Mouse (Mus musculus) left cerebral cortex, adult 11 months (tissue): ENCODE measurements around the gene Gm49388.

Source experiments
- DNase-seq: peaks from one replicate; pipeline ENCODE4 v3.0.0; 2022; ENCODE audit warnings: low spot score

The Gm49388 gene

DNA sequence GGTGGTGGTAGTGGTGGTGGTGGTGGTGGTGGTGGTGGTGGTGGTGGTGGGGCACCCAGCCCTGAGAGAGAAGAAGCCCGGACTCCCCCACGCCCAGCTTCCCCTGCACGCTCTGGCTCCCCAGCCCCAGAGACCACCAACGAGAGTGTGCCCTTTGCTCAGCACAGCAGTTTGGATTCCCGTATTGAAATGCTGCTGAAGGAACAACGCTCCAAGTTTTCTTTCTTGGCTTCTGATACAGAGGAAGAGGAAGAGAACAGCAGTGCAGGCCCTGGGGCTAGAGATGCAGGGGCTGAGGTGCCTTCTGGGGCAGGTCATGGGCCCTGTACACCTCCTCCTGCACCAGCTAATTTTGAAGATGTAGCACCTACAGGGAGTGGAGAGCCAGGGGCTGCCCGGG lies at the start of gene Gm49388:
Gene Gm49388 (plus strand): TSS at position 301 of the 400 bp plus-strand sequence.
- no peak for DNase-seq

DNA sequence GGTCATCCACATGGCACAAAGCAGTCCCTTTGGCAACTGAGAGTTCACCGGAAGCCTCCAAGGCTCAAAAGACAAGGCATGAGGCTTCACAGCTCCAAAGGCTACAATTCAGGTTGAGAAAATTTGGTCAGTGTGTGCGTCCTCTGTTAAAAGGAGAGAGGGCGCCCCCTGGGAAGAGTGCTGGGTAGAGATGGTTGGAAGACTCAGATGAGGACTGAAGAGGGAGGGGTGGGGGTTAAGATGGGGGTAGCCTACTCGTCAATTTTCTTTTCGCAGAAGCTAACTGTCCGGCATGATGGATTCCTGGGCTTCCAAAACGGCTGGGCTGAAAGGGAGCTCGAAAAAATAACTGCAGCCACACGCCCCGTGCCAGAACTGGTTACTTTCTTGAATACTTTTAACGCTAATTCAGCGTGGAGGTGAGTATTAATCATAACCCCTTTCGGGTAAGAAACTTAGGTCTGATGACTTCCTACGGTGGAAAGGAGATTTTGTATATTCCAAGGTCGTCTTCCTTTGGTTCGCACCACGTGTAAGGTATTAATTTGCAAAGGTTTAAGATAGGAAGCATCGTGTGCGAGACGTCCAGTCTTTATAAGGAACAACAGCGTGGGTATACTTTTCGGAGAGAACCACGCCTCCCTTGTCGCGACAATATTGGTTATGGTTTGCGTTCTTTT lies 40.9 kb upstream of the Gm49388 start, which contains the start of gene Fbxl19:
Gene Fbxl19 (plus strand): TSS at position 178 of the 680 bp plus-strand sequence.
- peak; percentile 71 for DNase-seq

GRCm38 (mm10) chr7:127745251-127745651 lies 40.2 kb upstream of the Gm49388 start:
- DNase-seq, result peak; percentile 96

- peak; percentile 99 for DNase-seq
Measured at GRCm38 (mm10) chr7:127745652-127746493, 39.5 kb upstream of the Gm49388 start.

GRCm38 (mm10) chr7:127746494-127747491 lies 38.6 kb upstream of the Gm49388 start:
- no peak for DNase-seq

DNA sequence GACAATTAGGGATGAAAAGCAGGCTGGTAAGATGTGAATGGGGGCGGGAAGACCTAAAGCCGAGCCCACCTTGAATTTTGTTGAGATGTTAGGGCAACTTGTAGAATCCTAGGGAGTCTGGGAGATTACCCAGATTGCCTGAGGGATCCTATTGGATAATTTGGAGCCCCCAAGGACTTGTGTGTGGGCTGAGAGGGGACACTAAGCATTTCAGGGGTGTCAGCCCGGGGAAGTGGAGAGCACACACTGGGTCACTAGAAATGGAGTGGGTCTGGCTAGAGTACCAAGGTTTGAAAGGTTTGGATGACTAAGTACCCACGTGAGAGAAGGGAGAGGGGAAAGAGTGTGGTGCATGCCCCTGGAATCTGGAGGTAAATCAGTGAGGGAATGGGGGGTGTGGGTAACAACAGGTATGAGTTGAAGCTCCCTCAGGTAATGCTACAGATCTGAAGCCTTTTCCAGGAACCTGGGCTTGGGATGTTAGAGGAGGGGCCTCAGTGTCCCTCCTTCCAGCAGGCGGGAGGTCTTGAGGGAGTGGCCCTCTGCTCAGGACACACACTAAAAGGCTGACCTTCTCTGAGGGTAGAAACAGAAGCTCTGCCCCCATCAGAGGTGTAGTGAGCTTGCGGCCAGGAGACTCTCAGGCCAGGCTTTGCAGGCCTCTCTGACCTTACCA lies 37.7 kb upstream of the Gm49388 start:
- no peak for DNase-seq

GRCm38 (mm10) chr7:127748235-127748560 lies 37.2 kb upstream of the Gm49388 start:
- DNase-seq, result no peak

- no peak for DNase-seq
Measured at GRCm38 (mm10) chr7:127750131-127751127, 35.0 kb upstream of the Gm49388 start.

- no peak for DNase-seq
Measured at GRCm38 (mm10) chr7:127751619-127752018, 33.8 kb upstream of the Gm49388 start.

DNA sequence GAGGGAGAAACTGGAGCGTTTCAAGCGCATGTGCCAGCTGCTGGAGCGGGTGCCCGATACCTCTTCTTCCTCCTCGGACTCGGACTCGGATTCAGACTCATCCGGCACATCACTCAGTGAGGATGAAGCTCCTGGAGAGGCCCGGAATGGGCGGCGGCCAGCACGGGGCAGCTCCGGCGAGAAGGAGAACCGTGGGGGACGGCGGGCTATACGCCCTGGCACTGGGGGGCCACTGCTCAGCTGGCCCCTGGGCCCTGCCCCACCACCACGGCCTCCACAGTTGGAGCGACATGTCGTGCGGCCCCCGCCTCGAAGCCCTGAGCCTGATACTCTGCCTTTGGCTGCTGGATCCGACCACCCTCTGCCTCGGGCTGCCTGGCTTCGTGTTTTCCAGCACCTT lies 33.3 kb upstream of the Gm49388 start:
- no peak for DNase-seq

- no peak for DNase-seq
Measured at GRCm38 (mm10) chr7:127753158-127753557, 32.2 kb upstream of the Gm49388 start.

- no peak for DNase-seq
Measured at GRCm38 (mm10) chr7:127753741-127754140, 31.7 kb upstream of the Gm49388 start.

- DNase-seq, result no peak
Measured at GRCm38 (mm10) chr7:127759716-127760115, 25.7 kb upstream of the Gm49388 start.

DNA sequence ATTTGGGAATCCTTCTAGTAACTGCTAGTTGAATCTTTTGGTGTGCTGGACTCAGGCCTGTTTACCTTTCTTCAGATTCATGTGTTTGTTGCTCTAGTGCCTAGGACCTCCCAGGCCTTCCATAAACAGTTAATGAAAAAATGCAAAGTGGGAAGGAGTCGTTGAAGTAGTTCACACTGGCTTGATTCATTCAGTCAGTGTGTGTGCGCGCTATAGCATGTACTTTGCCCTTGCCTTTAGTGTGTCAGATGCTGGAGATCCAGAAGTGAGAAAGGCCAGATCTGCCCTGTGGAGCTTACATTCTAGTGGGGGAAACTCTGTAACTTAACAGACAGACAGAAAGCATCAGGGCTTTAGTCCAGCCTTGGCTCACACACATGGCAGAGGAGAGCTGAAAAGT lies 24.9 kb upstream of the Gm49388 start:
- no peak for DNase-seq

- no peak for DNase-seq
Measured at GRCm38 (mm10) chr7:127761026-127761425, 24.4 kb upstream of the Gm49388 start.

DNA sequence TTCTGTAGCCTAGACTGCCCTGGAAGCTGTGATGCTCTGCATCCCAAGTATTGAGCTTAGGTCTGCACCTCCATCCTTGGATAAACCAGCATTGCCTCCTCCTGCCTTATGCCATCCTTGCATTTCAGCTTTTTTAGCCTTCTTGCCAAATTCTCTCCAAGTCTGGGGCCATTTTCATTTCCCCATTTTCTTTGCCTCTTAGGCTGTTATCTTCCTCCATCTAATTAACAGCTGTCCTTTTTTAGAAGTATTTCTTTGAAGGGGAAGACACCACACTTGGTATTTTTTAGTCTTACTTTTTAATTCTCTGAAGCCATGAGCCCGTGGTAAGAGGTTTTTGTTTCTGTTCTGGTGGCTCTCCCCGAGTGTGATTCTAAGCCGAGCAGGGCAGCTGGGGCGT lies 21.8 kb upstream of the Gm49388 start:
- no peak for DNase-seq

DNA sequence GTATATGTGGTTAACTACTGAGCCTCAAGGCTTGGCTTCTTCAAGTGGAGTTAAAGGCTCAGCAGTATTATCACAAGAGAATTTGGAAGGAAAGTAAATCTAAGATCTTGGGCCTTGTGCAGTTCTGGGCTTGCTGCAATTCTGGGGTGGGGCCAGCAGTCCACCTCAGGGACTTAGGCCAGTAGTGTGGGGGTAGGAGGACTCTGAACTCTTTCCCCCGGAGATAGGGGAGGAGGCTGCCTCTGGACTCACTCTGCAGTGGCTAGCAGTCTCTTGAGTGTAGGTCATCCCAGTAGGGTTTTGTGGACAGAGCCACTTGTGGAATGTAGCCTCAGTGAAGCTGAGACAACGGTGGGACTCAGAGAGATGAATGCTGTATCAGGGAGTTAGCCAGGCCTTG lies 19.7 kb upstream of the Gm49388 start:
- DNase-seq, result no peak

DNA sequence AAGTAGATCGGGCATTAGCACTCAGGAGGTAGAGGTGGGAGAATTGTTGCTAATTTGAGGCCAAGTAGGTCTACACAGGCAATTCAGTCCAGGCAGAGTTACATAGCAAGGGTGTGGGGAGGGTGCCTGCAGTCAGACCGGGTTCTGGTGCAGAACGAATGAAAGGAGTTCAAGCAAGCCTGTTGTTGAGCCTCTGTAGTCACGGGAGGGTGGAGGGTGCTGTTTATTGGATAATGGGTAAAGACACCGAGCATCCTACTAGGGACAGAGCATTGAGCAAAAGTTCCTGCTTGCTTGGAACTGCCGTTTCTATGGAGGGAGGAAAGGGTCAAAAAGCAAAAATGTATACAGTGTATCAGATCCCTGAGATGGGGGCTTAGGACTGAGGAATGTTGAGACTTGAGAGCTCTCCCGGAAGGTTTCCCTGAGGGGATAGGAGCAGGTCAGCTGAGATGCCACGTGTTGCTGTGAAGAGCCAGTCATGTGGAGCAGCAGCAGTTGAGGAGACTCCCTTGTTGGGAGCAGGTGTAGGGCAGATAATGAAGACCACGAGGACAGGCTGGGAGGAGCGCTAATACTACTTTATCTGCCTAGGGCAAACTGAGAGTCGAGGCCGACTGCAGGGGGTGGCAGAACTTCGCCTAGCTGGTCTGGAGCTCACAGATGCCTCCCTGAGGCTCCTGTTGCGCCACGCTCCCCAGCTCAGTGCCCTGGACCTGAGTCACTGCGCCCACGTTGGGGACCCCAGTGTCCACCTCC lies 18.4 kb upstream of the Gm49388 start:
- no peak for DNase-seq

DNA sequence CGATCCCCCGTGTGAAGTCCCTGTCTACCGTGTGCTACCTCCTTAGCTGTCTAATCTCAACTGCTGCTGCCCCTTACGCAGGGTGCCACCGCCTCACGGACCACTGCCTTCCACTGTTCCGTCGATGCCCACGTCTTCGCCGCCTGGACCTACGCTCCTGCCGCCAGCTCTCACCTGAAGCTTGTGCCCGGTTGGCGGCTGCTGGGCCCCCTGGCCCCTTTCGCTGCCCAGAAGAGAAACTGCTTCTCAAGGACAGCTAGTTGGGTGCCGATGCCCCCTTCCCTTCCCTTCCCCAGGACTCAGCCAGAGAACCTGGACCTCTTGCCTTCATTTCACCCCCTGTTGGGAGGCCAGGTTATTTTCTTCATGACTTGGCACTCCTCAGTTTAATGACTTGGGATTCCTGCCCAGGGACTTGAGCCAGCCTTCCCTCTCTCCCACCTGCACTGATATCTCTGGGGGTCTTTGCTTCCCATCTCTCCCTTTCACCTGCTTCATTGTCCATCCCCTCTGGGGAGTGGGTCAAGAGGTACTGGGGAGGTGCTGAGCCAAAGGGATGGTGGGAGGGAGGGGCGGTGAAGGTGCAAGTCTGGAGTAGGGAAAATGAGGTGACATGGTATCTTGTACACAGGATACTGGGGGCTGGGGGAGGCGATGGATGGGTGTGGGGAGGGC lies 17.6 kb upstream of the Gm49388 start:
- DNase-seq, result no peak
